Mouse (Mus musculus): ENCODE results near the gene Fam98c. TPM values are rescaled to one million over a fixed set of nuclear protein-coding genes. Genes with fewer than 3 reads are reported as not detected.

The Fam98c gene
- polyA plus RNA-seq, 2 experiments = 17.1 to 18.9 TPM

- Histone ChIP-seq H3K4me2 (replicated peaks; ENCODE audit: low read depth, low read length, severe bottlenecking) (peak within 1 kb of the TSS; percentile 89), H3K27me3 (ENCODE audit: control insufficient read depth, insufficient read depth, low read length) (no peaks in the 10 kb centered on the region), H3K9me3 (ENCODE audit: control insufficient read depth, low read length) (no peaks in the 10 kb centered on the region), H3K4me3 (replicated peaks; ENCODE audit: low read length) (peak within 1 kb of the TSS; percentile 90), H3K4me1 (ENCODE audit: control insufficient read depth, insufficient read depth, low read length) (peaks cover 14% of the 10 kb centered on the region), H3K36me3 (ENCODE audit: control insufficient read depth, insufficient read depth, low read length) (peaks cover 19% of the 10 kb centered on the region), H3K9ac (ENCODE audit: low read depth, low read length, severe bottlenecking) (peak within 1 kb of the TSS; percentile 82), H3K27ac (replicated peaks; ENCODE audit: low read depth, low read length) (peak within 1 kb of the TSS; percentile 55; the same call in 1 of the 2 replicates)
- ATAC-seq (ENCODE audit: low FRiP score, low read depth) = peak; percentile 97
- TF ChIP-seq POLR2A (IDR thresholded peaks at IDR 0.05; ENCODE audit: borderline replicate concordance, extremely low read depth, insufficient read depth, insufficient read length) = peak; percentile 92; the same call in 1 of the 2 replicates
- peak; percentile 97 for DNase-seq (ENCODE audit: low spot score)
- under 1% methylated on average over 56 of the region's 62 CpGs for WGBS
Observed at GRCm38 (mm10) chr7:29180077-29180853, 24.2 kb upstream of the Fam98c start, which contains the start of gene Psmd8. Gene Psmd8, minus strand, starts transcription at chr7:29180701.

GRCm38 (mm10) chr7:29179323-29179722, 23.3 kb upstream of the Fam98c start:
- Histone ChIP-seq H3K4me3 (replicated peaks; ENCODE audit: low read length) (peak overlapping the region; percentile 90), H3K36me3 (ENCODE audit: control insufficient read depth, insufficient read depth, low read length) (peaks cover 28% of the 10 kb centered on the region), H3K4me2 (replicated peaks; ENCODE audit: low read depth, low read length, severe bottlenecking) (peak overlapping the region; percentile 89), H3K4me1 (ENCODE audit: control insufficient read depth, insufficient read depth, low read length) (peaks cover 14% of the 10 kb centered on the region), H3K27me3 (ENCODE audit: control insufficient read depth, insufficient read depth, low read length) (no peaks in the 10 kb centered on the region), H3K27ac (replicated peaks; ENCODE audit: low read depth, low read length) (no peak overlapping the region), H3K9ac (ENCODE audit: low read depth, low read length, severe bottlenecking) (peak overlapping the region; percentile 82), H3K9me3 (ENCODE audit: control insufficient read depth, low read length) (no peaks in the 10 kb centered on the region)
- TF ChIP-seq POLR2A (IDR thresholded peaks at IDR 0.05; ENCODE audit: borderline replicate concordance, extremely low read depth, insufficient read depth, insufficient read length) = no peak
- ATAC-seq (ENCODE audit: low FRiP score, low read depth) = no peak
- no peak for DNase-seq (ENCODE audit: low spot score)
- WGBS = 52% methylated on average over 7 of the region's 7 CpGs

GRCm38 (mm10) chr7:29178106-29178505, 22.1 kb upstream of the Fam98c start:
- Histone ChIP-seq H3K9ac (ENCODE audit: low read depth, low read length, severe bottlenecking) (no peak overlapping the region), H3K4me1 (ENCODE audit: control insufficient read depth, insufficient read depth, low read length) (peaks cover 14% of the 10 kb centered on the region), H3K9me3 (ENCODE audit: control insufficient read depth, low read length) (no peaks in the 10 kb centered on the region), H3K4me2 (replicated peaks; ENCODE audit: low read depth, low read length, severe bottlenecking) (no peak overlapping the region), H3K4me3 (replicated peaks; ENCODE audit: low read length) (no peak overlapping the region), H3K27me3 (ENCODE audit: control insufficient read depth, insufficient read depth, low read length) (peaks cover 9% of the 10 kb centered on the region), H3K27ac (replicated peaks; ENCODE audit: low read depth, low read length) (no peak overlapping the region), H3K36me3 (ENCODE audit: control insufficient read depth, insufficient read depth, low read length) (peaks cover 40% of the 10 kb centered on the region)
- ATAC-seq (ENCODE audit: low FRiP score, low read depth) (no peak), DNase-seq (ENCODE audit: low spot score) (no peak)
- no peak for TF ChIP-seq POLR2A (IDR thresholded peaks at IDR 0.05; ENCODE audit: borderline replicate concordance, extremely low read depth, insufficient read depth, insufficient read length)
- WGBS = 90% methylated on average over 4 of the region's 4 CpGs

- peaks cover 20% of the 10 kb centered on the region for H3K4me1 ChIP-seq (ENCODE audit: control insufficient read depth, insufficient read depth, low read length)
- ATAC-seq (ENCODE audit: low FRiP score, low read depth) (no peak), DNase-seq (ENCODE audit: low spot score) (no peak)
- 30% methylated on average over 32 of the region's 32 CpGs for WGBS
- H3K4me3 ChIP-seq (replicated peaks; ENCODE audit: low read length) = no peak overlapping the region
- H3K9me3 ChIP-seq (ENCODE audit: control insufficient read depth, low read length) = no peaks in the 10 kb centered on the region
- peaks cover 34% of the 10 kb centered on the region for H3K27me3 ChIP-seq (ENCODE audit: control insufficient read depth, insufficient read depth, low read length)
- no peak overlapping the region for H3K9ac ChIP-seq (ENCODE audit: low read depth, low read length, severe bottlenecking)
- H3K36me3 ChIP-seq (ENCODE audit: control insufficient read depth, insufficient read depth, low read length) = peaks cover 44% of the 10 kb centered on the region
- H3K4me2 ChIP-seq (replicated peaks; ENCODE audit: low read depth, low read length, severe bottlenecking) = no peak overlapping the region
- no peak overlapping the region for H3K27ac ChIP-seq (replicated peaks; ENCODE audit: low read depth, low read length)
- TF ChIP-seq POLR2A (IDR thresholded peaks at IDR 0.05; ENCODE audit: borderline replicate concordance, extremely low read depth, insufficient read depth, insufficient read length) = no peak
Observed at GRCm38 (mm10) chr7:29172390-29173016, 16.5 kb upstream of the Fam98c start.

- WGBS = 5% methylated on average over 30 of the region's 34 CpGs
- DNase-seq (ENCODE audit: low spot score) (no peak), ATAC-seq (ENCODE audit: low FRiP score, low read depth) (no peak)
- H3K36me3 ChIP-seq (ENCODE audit: control insufficient read depth, insufficient read depth, low read length) = peaks cover 38% of the 10 kb centered on the region
- H3K9ac ChIP-seq (ENCODE audit: low read depth, low read length, severe bottlenecking) = peak overlapping the region; percentile 41
- no peaks in the 10 kb centered on the region for H3K9me3 ChIP-seq (ENCODE audit: control insufficient read depth, low read length)
- H3K27me3 ChIP-seq (ENCODE audit: control insufficient read depth, insufficient read depth, low read length) = peaks cover 34% of the 10 kb centered on the region
- H3K4me1 ChIP-seq (ENCODE audit: control insufficient read depth, insufficient read depth, low read length) = peaks cover 20% of the 10 kb centered on the region
- peak overlapping the region; percentile 66 for H3K4me3 ChIP-seq (replicated peaks; ENCODE audit: low read length)
- H3K27ac ChIP-seq (replicated peaks; ENCODE audit: low read depth, low read length) = no peak overlapping the region
- no peak for TF ChIP-seq POLR2A (IDR thresholded peaks at IDR 0.05; ENCODE audit: borderline replicate concordance, extremely low read depth, insufficient read depth, insufficient read length)
- H3K4me2 ChIP-seq (replicated peaks; ENCODE audit: low read depth, low read length, severe bottlenecking) = peak overlapping the region; percentile 86
Observed at GRCm38 (mm10) chr7:29171562-29172097, 15.6 kb upstream of the Fam98c start.
